Mouse (Mus musculus) thymus, adult 2 months (tissue): ENCODE measurements at regions not wholly inside any gene's neighbourhood (a gene's known extent, or its start where the extent isn't known, plus 50 kb on each side); places are given as distances from the start of the nearest gene placed in this dataset.

Source experiments
- CTCF ChIP-seq: fragments of 200-500 bp; IDR thresholded peaks from 2 replicates; pipeline ENCODE4 v1.5.1; 2012; ENCODE audit warnings: mild to moderate bottlenecking, control low read depth, low read length, moderate library complexity, borderline replicate concordance; ENCODE audit not compliant: control insufficient read depth, poor library complexity, insufficient read depth; ENCODE audit errors: extremely low read depth
- POLR2A ChIP-seq: fragments of 200-500 bp; IDR thresholded peaks from 2 replicates; pipeline ENCODE4 v1.6.1; 2012; ENCODE audit warnings: mild to moderate bottlenecking, low read length, control low read depth, moderate library complexity; ENCODE audit not compliant: control insufficient read depth, poor library complexity, insufficient read depth; ENCODE audit errors: extremely low read depth

- TF ChIP-seq CTCF (no peak), POLR2A (no peak)
Measured at GRCm38 (mm10) chr4:33799831-33800230, 124.6 kb upstream of the Cnr1 start.
